Mouse (Mus musculus) ZHBTc4 (cell line): ENCODE data around the gene Ubxn2a.

Source experiments
- DNase-seq: peaks from one replicate; pipeline ENCODE4 v3.0.0-alpha.2; 2011; ENCODE audit warnings: low read depth, low spot score

Ubxn2a gene

DNA sequence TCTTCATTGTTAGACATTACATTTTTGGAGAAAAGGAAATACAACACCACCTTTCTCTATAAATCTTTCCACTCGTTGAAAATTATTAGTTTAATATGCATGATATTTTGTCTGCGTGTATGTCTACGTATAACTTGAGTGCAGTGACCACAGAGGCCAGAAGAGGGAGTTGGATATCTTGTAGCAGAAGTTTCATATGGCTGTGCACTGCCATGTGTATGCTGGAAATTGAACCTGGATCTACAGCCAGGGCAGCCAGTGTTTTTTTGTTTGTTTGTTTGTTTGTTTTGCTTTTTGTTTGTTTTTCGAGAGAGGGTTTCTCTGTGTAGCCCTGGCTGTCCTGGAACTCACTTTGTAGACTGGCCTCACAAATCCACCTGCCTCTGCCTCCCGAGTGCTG, 28.5 kb downstream of the Ubxn2a start:
- DNase-seq: peak; percentile 67

DNA sequence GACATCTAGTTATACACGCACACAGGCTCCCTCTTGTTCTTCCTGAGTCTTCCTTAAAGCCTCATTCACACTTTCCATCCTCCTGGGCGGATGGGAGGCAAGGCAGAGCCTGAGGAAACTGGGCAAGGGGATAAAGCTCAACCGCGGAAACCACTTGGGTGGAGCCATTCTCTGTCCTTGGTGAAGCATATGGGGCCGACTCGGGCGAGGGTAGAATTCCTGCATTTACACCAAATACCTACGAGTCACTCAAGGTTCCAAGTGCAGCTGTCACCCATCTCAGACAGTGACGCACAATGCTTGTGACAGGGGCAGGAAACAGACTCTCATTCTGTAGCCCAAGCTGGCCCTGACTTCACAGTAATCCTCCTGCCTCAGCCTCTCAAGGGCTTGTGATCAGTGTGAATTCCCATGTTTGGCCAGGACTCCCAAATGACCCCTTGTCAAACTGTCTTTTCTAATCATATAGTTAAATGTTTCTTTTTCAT, 29.2 kb downstream of the Ubxn2a start:
- DNase-seq: peak; percentile 84

GRCm38 (mm10) chr12:4875623-4876022, 31.9 kb downstream of the Ubxn2a start:
- DNase-seq: no peak

- peak; percentile 94 for DNase-seq
These were observed 33.2 kb downstream of the Ubxn2a start, which contains the start of gene Mfsd2b for GRCm38 (mm10) chr12:4874161-4874927. Mfsd2b (minus strand) TSS chr12:4874359.

DNA sequence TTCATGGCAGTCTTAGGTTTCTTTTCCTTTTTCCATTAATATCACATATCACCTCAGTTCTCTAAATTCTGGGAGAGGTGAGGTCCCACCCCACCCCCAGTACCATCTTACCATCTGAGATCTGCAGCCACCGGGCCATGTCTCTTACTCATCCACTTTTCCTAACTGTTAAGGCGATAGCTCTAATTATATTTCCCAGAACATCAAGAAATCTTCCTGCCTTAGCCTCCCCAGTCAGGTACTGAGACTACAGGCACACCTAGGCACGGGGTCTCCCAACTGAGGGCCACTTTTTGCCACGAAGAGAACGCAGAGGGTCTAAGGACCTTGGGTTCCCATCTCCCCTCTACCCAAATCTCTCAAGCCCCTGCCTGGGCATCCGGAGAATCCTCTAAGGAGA, 34.0 kb downstream of the Ubxn2a start:
- no peak for DNase-seq

- no peak for DNase-seq
These were observed 34.5 kb downstream of the Ubxn2a start for GRCm38 (mm10) chr12:4872983-4873477.

DNA sequence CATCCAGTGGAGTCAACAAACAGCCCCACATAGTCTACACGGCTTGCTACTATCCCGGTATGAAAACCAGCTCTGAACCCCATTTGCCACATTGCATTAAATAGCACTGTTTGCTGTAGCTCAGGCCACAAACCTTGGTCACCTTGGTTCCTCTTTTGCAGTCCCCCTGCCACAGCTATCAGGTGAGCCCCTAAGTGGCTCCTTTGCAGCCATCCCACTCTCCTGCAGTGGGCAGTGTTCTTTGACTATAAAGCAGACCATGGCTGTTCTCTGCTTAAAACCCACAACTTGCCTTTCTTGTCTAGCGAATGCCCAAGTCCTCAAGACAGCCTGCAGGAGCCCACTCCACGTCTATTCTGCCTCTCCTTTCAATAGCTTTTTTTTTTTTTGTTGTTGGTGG, 35.2 kb downstream of the Ubxn2a start:
- no peak for DNase-seq

GRCm38 (mm10) chr12:4871260-4871659, 36.2 kb downstream of the Ubxn2a start:
- DNase-seq: no peak

GRCm38 (mm10) chr12:4868924-4869323, 38.6 kb downstream of the Ubxn2a start:
- DNase-seq: no peak

DNA sequence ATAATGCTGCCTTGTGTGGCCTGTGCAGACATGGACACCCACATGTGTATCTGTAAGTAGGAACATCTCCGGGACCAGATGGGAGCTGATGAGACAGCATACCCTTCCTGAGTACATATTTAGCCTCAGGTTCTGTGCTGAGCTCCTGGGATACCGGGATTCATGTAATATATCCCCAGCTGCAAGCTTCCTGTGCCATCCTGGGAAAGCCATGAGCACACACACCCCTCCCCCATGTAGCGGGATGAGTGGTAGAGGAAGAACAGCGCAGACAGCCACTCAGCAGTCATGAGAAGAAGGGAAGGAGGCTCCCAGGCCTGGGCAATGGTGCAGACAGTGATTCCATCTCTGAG, 43.2 kb downstream of the Ubxn2a start:
- no peak for DNase-seq

GRCm38 (mm10) chr12:4863654-4864337, 43.7 kb downstream of the Ubxn2a start:
- no peak for DNase-seq

GRCm38 (mm10) chr12:4862672-4863071, 44.8 kb downstream of the Ubxn2a start:
- peak; percentile 72 for DNase-seq

DNA sequence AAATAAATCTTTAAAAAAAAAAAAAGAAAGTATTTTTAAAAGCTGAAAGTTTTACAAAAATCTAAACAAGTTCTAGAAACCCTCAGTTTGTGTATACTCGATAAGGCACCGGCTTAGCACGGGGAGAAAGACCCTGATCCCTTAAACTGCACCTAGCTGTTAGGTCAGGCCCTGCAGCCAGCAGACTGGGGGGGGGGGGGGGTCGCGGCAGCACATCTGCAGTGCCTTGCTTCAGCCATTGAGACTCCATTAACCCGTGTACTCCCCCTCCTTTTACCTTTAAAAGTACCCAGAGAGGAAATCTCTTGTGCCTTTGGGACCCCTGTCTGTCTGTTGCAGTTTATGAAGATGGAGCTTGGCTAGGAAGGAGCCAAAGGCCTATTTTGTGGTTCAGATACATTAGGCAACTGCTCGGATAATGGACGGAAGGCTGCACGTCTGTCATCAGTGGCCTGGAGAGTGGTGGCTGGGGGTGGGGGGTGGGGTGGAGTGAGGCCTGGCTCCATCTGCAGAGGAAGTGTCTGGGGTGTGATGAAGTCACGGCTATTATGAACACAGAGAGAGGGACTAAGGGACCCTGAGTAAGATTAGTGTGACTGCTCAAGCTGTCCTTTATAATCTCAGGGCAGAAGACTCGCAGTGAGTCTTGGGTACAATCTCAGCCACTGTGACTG, 48.1 kb downstream of the Ubxn2a start:
- DNase-seq: no peak

- no peak for DNase-seq
These were observed 50.7 kb downstream of the Ubxn2a start for GRCm38 (mm10) chr12:4856834-4857233.

DNA sequence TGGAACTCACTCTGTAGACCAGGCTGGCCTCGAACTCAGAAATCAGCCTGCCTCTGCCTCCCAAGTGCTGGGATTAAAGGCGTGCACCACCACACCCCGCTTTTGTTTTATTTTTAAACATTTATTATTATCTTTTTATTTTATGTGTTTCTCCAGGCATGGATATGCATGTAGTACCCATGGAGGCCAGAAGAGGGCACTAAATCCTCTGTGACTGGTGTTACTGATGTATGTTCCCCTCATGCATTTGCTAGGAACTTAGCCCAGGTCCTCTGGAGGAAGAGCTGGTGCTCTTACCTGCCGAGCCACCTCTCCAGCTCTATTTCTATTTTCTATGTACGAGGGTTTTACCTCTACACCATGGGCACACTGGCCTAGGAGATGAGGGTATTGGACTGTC, 51.3 kb downstream of the Ubxn2a start:
- peak; percentile 77 for DNase-seq

GRCm38 (mm10) chr12:4843741-4844140, 63.8 kb downstream of the Ubxn2a start:
- DNase-seq: peak; percentile 57

DNA sequence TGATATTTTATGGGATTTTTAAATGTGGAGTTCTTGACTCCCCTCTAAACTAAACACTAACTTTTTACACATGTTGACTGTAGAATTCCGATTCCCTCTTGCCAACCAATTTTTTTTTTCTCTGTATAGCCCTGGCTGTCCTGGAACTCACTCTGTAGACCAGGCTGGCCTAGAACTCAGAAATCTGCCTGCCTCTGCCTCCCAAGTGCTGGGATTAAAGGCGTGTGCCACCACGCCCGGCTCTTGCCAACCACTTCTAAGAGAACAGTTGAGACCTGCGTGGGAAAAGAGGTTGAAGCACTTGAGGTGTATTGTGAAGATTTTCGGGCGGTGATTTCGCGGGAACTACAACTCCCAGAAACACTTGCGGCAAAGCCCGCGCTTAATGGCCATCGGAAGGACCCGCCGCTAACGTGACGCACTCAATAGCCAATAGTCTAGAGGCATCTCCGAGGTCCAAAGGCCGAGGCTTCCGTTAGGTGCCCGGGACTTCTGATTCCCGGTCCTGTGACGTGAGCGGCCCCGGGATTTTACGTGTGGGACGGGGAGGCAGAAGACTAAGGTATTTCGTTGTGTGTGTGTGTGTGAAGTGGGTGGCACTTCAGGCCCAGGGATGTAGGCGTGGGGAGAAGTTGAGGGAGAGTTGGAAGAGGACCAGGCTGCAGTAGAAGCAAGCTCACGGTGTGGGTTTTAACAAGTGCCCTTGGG, 64.5 kb downstream of the Ubxn2a start, which contains the start of gene Wdcp:
TSS of gene Wdcp (plus strand) at position 414 of the 708 bp plus-strand sequence.
- DNase-seq: peak; percentile 96

- no peak for DNase-seq
These were observed 65.0 kb downstream of the Ubxn2a start for GRCm38 (mm10) chr12:4842456-4842855.

DNA sequence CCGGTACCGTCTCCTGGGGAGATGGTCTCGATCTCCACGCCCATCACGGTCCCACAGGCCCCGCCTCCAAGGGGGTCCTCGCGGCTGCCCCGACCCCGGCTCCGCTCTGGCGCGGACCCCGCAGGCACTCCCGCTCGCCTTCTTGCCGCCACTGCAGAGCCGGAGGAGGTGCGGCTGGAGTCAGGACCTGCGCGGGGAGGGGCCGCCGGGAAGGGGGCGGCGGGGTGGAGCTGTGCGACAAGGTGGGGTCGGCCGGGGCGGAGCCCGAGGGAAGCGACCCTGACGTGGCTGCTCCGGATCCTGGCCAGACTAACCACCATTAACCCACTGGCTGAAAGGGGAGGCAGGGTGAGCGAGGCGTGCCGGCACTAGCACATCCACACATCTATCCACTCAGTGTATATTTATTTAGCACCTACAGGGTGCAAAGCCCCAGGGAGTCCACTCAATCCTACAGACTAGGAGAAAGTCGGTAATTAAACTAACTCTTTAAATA, 66.1 kb downstream of the Ubxn2a start, which contains the start of gene Fkbp1b:
TSS of gene Fkbp1b (minus strand) at position 200 of the 496 bp plus-strand sequence.
- peak; percentile 90 for DNase-seq

- no peak for DNase-seq
These were observed 66.8 kb downstream of the Ubxn2a start for GRCm38 (mm10) chr12:4840741-4841140.

- DNase-seq: no peak
These were observed 67.5 kb downstream of the Ubxn2a start for GRCm38 (mm10) chr12:4840010-4840409.
